9 mouse cellular contexts compared by ENCODE assay signal in the genomic region with DNA sequence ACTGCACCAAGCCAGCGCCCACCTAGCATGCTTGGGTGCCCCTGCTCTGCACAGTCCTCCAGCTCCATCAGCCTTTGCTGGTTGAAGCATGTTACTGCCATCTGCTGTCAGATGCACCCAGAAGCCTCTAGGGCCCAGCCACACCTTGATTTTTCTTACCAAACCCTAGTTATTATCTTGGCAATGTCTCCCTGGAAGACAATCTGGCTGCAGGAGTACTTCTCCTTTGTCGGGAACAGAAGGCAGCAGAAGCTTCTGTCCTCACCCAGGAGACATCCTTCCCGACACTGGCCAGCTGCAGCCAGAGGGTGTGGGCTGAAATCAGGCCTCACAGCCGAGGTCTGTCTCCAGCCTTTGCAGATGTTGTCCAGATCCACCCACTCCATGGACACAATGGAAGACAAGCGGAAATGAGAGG. TPM values are rescaled to one million over a fixed set of nuclear protein-coding genes. Genes with fewer than 3 reads are reported as not detected.
A peak's percentile ranks its signal among the peaks of the same experiment; 100 is the strongest.
DNase-seq lines count a peak whose midpoint lies in the region; ATAC-seq and TF ChIP-seq lines count a peak whose summit lies in the region.
"Had no signal": no experiment of that assay in that cellular context is flagged by ENCODE, and none has a peak within 500 bp of the region (broad histone marks: within the 10 kb centered on the region; RNA-seq: fewer than 3 reads in every experiment).

No protein-coding gene starts in this region.

- no peak overlapping the region for H3K9ac ChIP-seq in hindbrain, embryonic 14.5 days
- H3K9ac ChIP-seq in embryonic facial prominence, embryonic 13.5 days = 0 out of 2 replicates have a peak overlapping the region, but pooled peaks have one; percentile 27
- H3K9ac ChIP-seq in heart, embryonic 12.5 days = no peak overlapping the region
- H3K9ac ChIP-seq in kidney, embryonic 16.5 days (replicated peaks; ENCODE audit: low read length) = peak overlapping the region; percentile 47
- H3K9ac ChIP-seq in liver, postnatal 0 days (replicated peaks) = no peak overlapping the region

- no peaks in the 10 kb centered on the region for H3K36me3 ChIP-seq in hindbrain, embryonic 10.5 days
- H3K36me3 ChIP-seq in hindbrain, embryonic 14.5 days (replicated peaks; ENCODE audit: control insufficient read depth, insufficient read depth) = no peaks in the 10 kb centered on the region
- H3K36me3 ChIP-seq in embryonic facial prominence, embryonic 13.5 days = peaks cover 13% of the 10 kb centered on the region; the same call in 1 of the 2 replicates
- no peaks in the 10 kb centered on the region for H3K36me3 ChIP-seq in heart, embryonic 12.5 days
- H3K36me3 ChIP-seq in kidney, embryonic 16.5 days (ENCODE audit: insufficient read depth, low read length) = no peaks in the 10 kb centered on the region; the same call in 1 of the 2 replicates
- H3K36me3 ChIP-seq in liver, postnatal 0 days (replicated peaks; ENCODE audit: insufficient read depth, low read length) = no peaks in the 10 kb centered on the region
- H3K36me3 ChIP-seq in small intestine, adult 2 months (ENCODE audit: control insufficient read depth, insufficient read depth, low read length) = peaks cover 8% of the 10 kb centered on the region

- H3K27ac ChIP-seq in hindbrain, embryonic 10.5 days = peak overlapping the region; percentile 62
- no peak overlapping the region for H3K27ac ChIP-seq in hindbrain, embryonic 14.5 days
- H3K27ac ChIP-seq in embryonic facial prominence, embryonic 13.5 days = peak overlapping the region; percentile 64
- peak overlapping the region; percentile 50 for H3K27ac ChIP-seq in heart, embryonic 12.5 days (ENCODE audit: poor library complexity, severe bottlenecking)
- H3K27ac ChIP-seq in kidney, embryonic 16.5 days (ENCODE audit: low read length) = peak overlapping the region; percentile 66
- H3K27ac ChIP-seq in liver, postnatal 0 days (ENCODE audit: low read depth) = no peak overlapping the region
- no peak overlapping the region for H3K27ac ChIP-seq in small intestine, adult 2 months (ENCODE audit: insufficient read depth, low read depth, low read length)

- peak; percentile 61 for TF ChIP-seq CTCF in liver, postnatal 0 days (IDR thresholded peaks at IDR 0.05; ENCODE audit: low read depth)
- TF ChIP-seq CTCF in small intestine, adult 2 months (IDR thresholded peaks at IDR 0.05; ENCODE audit: extremely low read depth, insufficient read length, insufficient replicate concordance, low read depth, low read length) = peak; percentile 50; the same call in 1 of the 2 replicates

- no peak overlapping the region for H3K4me2 ChIP-seq in hindbrain, embryonic 14.5 days (replicated peaks)
- no peak overlapping the region for H3K4me2 ChIP-seq in embryonic facial prominence, embryonic 13.5 days
- H3K4me2 ChIP-seq in heart, embryonic 12.5 days = no peak overlapping the region
- no peak overlapping the region; the same call in 1 of the 2 replicates for H3K4me2 ChIP-seq in kidney, embryonic 16.5 days (replicated peaks; ENCODE audit: low read depth, low read length)
- H3K4me2 ChIP-seq in liver, postnatal 0 days (ENCODE audit: low read depth, low read length) = no peak overlapping the region

- DNase-seq in hindbrain, embryonic 10.5 days (ENCODE audit: low spot score) = no peak
- DNase-seq in hindbrain, embryonic 14.5 days (ENCODE audit: low spot score) = no peak
- DNase-seq in liver, postnatal 0 days = peak; percentile 17

- WGBS in hindbrain, embryonic 10.5 days = 56% methylated on average over 5 of the region's 5 CpGs
- 55% methylated on average over 5 of the region's 5 CpGs for WGBS in hindbrain, embryonic 14.5 days
- 43% methylated on average over 5 of the region's 5 CpGs for WGBS in embryonic facial prominence, embryonic 13.5 days
- 20% methylated on average over 5 of the region's 5 CpGs for WGBS in heart, embryonic 12.5 days
- WGBS in kidney, embryonic 16.5 days = 42% methylated on average over 5 of the region's 5 CpGs
- WGBS in liver, postnatal 0 days (ENCODE audit: insufficient replicate concordance) = 66% methylated on average over 5 of the region's 5 CpGs
- 38% methylated on average over 5 of the region's 5 CpGs for whole genome bisulfite sequencing in small intestine, adult 2 months

- no peaks in the 10 kb centered on the region for H3K27me3 ChIP-seq in hindbrain, embryonic 10.5 days (ENCODE audit: insufficient read depth, poor library complexity, severe bottlenecking)
- H3K27me3 ChIP-seq in hindbrain, embryonic 14.5 days (ENCODE audit: control insufficient read depth, insufficient read depth, low read length) = no peaks in the 10 kb centered on the region
- no peaks in the 10 kb centered on the region for H3K27me3 ChIP-seq in embryonic facial prominence, embryonic 13.5 days
- no peaks in the 10 kb centered on the region for H3K27me3 ChIP-seq in heart, embryonic 12.5 days (replicated peaks)
- no peaks in the 10 kb centered on the region for H3K27me3 ChIP-seq in kidney, embryonic 16.5 days (ENCODE audit: insufficient read depth, low read length)
- H3K27me3 ChIP-seq in liver, postnatal 0 days (ENCODE audit: insufficient read depth, low read length) = no peaks in the 10 kb centered on the region
- H3K27me3 ChIP-seq in small intestine, adult 2 months (ENCODE audit: control insufficient read depth, insufficient read depth, low read length) = no peaks in the 10 kb centered on the region

- H3K4me3 ChIP-seq in hindbrain, embryonic 10.5 days = no peak overlapping the region
- H3K4me3 ChIP-seq in hindbrain, embryonic 14.5 days (replicated peaks; ENCODE audit: low read length) = no peak overlapping the region
- H3K4me3 ChIP-seq in embryonic facial prominence, embryonic 13.5 days = no peak overlapping the region
- H3K4me3 ChIP-seq in heart, embryonic 12.5 days = no peak overlapping the region
- no peak overlapping the region for H3K4me3 ChIP-seq in kidney, embryonic 16.5 days (ENCODE audit: low read length)
- no peak overlapping the region for H3K4me3 ChIP-seq in liver, postnatal 0 days (ENCODE audit: low read depth, low read length)
- H3K4me3 ChIP-seq in small intestine, adult 2 months (ENCODE audit: low read depth, low read length) = no peak overlapping the region

- no peaks in the 10 kb centered on the region for H3K9me3 ChIP-seq in hindbrain, embryonic 10.5 days
- H3K9me3 ChIP-seq in hindbrain, embryonic 14.5 days (ENCODE audit: control insufficient read depth, low read length) = no peaks in the 10 kb centered on the region
- H3K9me3 ChIP-seq in embryonic facial prominence, embryonic 13.5 days = no peaks in the 10 kb centered on the region
- H3K9me3 ChIP-seq in heart, embryonic 12.5 days (replicated peaks) = no peaks in the 10 kb centered on the region
- no peaks in the 10 kb centered on the region for H3K9me3 ChIP-seq in kidney, embryonic 16.5 days (ENCODE audit: low read length)
- H3K9me3 ChIP-seq in liver, postnatal 0 days (ENCODE audit: low read length) = no peaks in the 10 kb centered on the region

- TF ChIP-seq POLR2A in small intestine, adult 2 months (IDR thresholded peaks at IDR 0.05; ENCODE audit: low read depth, low read length) = no peak

- H3K4me1 ChIP-seq in hindbrain, embryonic 10.5 days (replicated peaks) = peaks cover 28% of the 10 kb centered on the region
- no peaks in the 10 kb centered on the region; the same call in 1 of the 2 replicates for H3K4me1 ChIP-seq in hindbrain, embryonic 14.5 days (replicated peaks; ENCODE audit: control insufficient read depth, insufficient read depth, low read length)
- peaks cover 45% of the 10 kb centered on the region for H3K4me1 ChIP-seq in embryonic facial prominence, embryonic 13.5 days
- peaks cover 33% of the 10 kb centered on the region for H3K4me1 ChIP-seq in heart, embryonic 12.5 days (replicated peaks)
- H3K4me1 ChIP-seq in kidney, embryonic 16.5 days (ENCODE audit: insufficient read depth, low read length) = peaks cover 48% of the 10 kb centered on the region
- peaks cover 4% of the 10 kb centered on the region; the same call in 1 of the 2 replicates for H3K4me1 ChIP-seq in liver, postnatal 0 days (ENCODE audit: insufficient read depth)
- peaks cover 14% of the 10 kb centered on the region; the same call in 1 of the 2 replicates for H3K4me1 ChIP-seq in small intestine, adult 2 months (ENCODE audit: control insufficient read depth, insufficient read depth, insufficient read length, low read length)

- ATAC-seq in hindbrain, embryonic 14.5 days (ENCODE audit: low FRiP score) = no peak
- ATAC-seq in embryonic facial prominence, embryonic 13.5 days (ENCODE audit: insufficient number of reproducible peaks, insufficient read depth, low FRiP score, low TSS enrichment, low read depth) = no peak
- ATAC-seq in heart, embryonic 12.5 days (ENCODE audit: insufficient number of reproducible peaks, low FRiP score) = 0 out of 2 replicates have a peak, but pooled peaks have one; percentile 22
- peak; percentile 27; the same call in 1 of the 2 replicates for ATAC-seq in kidney, embryonic 16.5 days (ENCODE audit: low FRiP score, low TSS enrichment)
- ATAC-seq in liver, postnatal 0 days = no peak
- no peak for ATAC-seq in erythroblast, adult 5-6 weeks (replicated peaks; ENCODE audit: low FRiP score, poor library complexity, severe bottlenecking)

- no peak for TF ChIP-seq EP300 in liver, postnatal 0 days (IDR thresholded peaks at IDR 0.05; ENCODE audit: low read depth)

RNA-seq across cellular contexts. Expression of gene Emp1, which starts 7.2 kb away (rescaled TPM):
- polyA plus RNA-seq in hindbrain, embryonic 10.5 days (2016; fragmentation: Nextera tagmentation; extraction: Ambion mirVana) = 6.2 and 10.5 TPM in 2 replicates
- polyA plus RNA-seq in hindbrain, embryonic 14.5 days (2014; fragmentation: Nextera tagmentation; extraction: Ambion mirVana) = 4.9 and 5.3 TPM in 2 replicates
- polyA plus RNA-seq in embryonic facial prominence, embryonic 13.5 days (2015; fragmentation: Nextera tagmentation; extraction: Ambion mirVana) = 71.9 and 84.0 TPM in 2 replicates
- 28.0 and 30.2 TPM in 2 replicates for polyA plus RNA-seq in heart, embryonic 12.5 days (2016; fragmentation: Nextera tagmentation; extraction: Ambion mirVana)
- polyA plus RNA-seq in kidney, embryonic 16.5 days (2015; fragmentation: Nextera tagmentation; extraction: Ambion mirVana) = 56.3 and 67.2 TPM in 2 replicates
- 1.2 TPM in 2 replicates for polyA plus RNA-seq in liver, postnatal 0 days (2015; fragmentation: Nextera tagmentation; extraction: Ambion mirVana)
- 131 and 234 TPM in 2 replicates for polyA plus RNA-seq in small intestine, adult 2 months (2012; rRNA removed)
- total RNA-seq in erythroblast, adult 5-6 weeks (2015; ENCODE audit: low replicate concordance) = 0.42 and 2.3 TPM in 2 replicates
- 2.1 TPM in 1 of 2 replicates, not detected in the other for total RNA-seq in erythroblast, adult 5-6 weeks (2017; ENCODE audit: low replicate concordance)
- total RNA-seq: MEL had no signal

RNA-seq across cellular contexts. Expression of gene Pbp2, which starts 59.4 kb away (rescaled TPM):
- 0.29 TPM in 1 of 2 replicates, not detected in the other for polyA plus RNA-seq in hindbrain, embryonic 10.5 days (2016; fragmentation: Nextera tagmentation; extraction: Ambion mirVana)
- 0.16 and 0.31 TPM in 2 replicates for polyA plus RNA-seq in hindbrain, embryonic 14.5 days (2014; fragmentation: Nextera tagmentation; extraction: Ambion mirVana)
- polyA plus RNA-seq in embryonic facial prominence, embryonic 13.5 days (2015; fragmentation: Nextera tagmentation; extraction: Ambion mirVana) = not detected in 2 replicates
- not detected in 2 replicates for polyA plus RNA-seq in heart, embryonic 12.5 days (2016; fragmentation: Nextera tagmentation; extraction: Ambion mirVana)
- polyA plus RNA-seq in kidney, embryonic 16.5 days (2015; fragmentation: Nextera tagmentation; extraction: Ambion mirVana) = 0.29 TPM in 1 of 2 replicates, not detected in the other
- not detected in 2 replicates for polyA plus RNA-seq in liver, postnatal 0 days (2015; fragmentation: Nextera tagmentation; extraction: Ambion mirVana)
- not detected in 2 replicates for polyA plus RNA-seq in small intestine, adult 2 months (2012; rRNA removed)
- total RNA-seq in erythroblast, adult 5-6 weeks (2015; ENCODE audit: low replicate concordance) = not detected in 2 replicates
- total RNA-seq in erythroblast, adult 5-6 weeks (2017; ENCODE audit: low replicate concordance) = not detected in 2 replicates
- total RNA-seq: MEL had no signal

Comparison
In these comparisons a context has a peak if more than half of its experiments do, and no peak if none do; other contexts are left out.
1. H3K27ac ChIP-seq: peak in hindbrain, embryonic 10.5 days (single experiment), embryonic facial prominence, embryonic 13.5 days (single experiment), heart, embryonic 12.5 days (single experiment) and kidney, embryonic 16.5 days (single experiment); none in hindbrain, embryonic 14.5 days (single experiment), liver, postnatal 0 days (single experiment) and small intestine, adult 2 months (single experiment).
2. ATAC-seq: peak in heart, embryonic 12.5 days (single experiment) and kidney, embryonic 16.5 days (single experiment); none in hindbrain, embryonic 14.5 days (single experiment), embryonic facial prominence, embryonic 13.5 days (single experiment), liver, postnatal 0 days (single experiment) and erythroblast, adult 5-6 weeks (single experiment).
3. H3K9ac ChIP-seq: peak in embryonic facial prominence, embryonic 13.5 days (single experiment) and kidney, embryonic 16.5 days (single experiment); none in hindbrain, embryonic 14.5 days (single experiment), heart, embryonic 12.5 days (single experiment) and liver, postnatal 0 days (single experiment).